Comparison of ENCODE assay signal across 10 mouse cellular contexts in genomic region chr13:77864804-77865203, GRCm38 (mm10).
DNase-seq lines count a peak whose midpoint lies in the region; ATAC-seq and TF ChIP-seq lines count a peak whose summit lies in the region.
"Had no signal": no experiment of that assay in that cellular context is flagged by ENCODE, and none has a peak within 500 bp of the region (broad histone marks: within the 10 kb centered on the region; RNA-seq: fewer than 3 reads in every experiment).

No protein-coding gene starts in this region.

- 94% methylated on average over 1 of the region's 1 CpGs for WGBS in kidney, postnatal 0 days
- 92% methylated on average over 1 of the region's 1 CpGs for WGBS in kidney, embryonic 16.5 days

- peak; percentile 70 for DNase-seq in kidney, postnatal 0 days (ENCODE audit: low spot score)
- peak; percentile 43 for DNase-seq in MN1 (ENCODE audit: low spot score)
- DNase-seq in brain, embryonic 18.5 days (ENCODE audit: low read depth, low spot score) = peak; percentile 26
- peak; percentile 7 for DNase-seq in mesoderm, embryonic 11.5 days (ENCODE audit: low read depth, low spot score)
- no peak for DNase-seq in gastrocnemius, adult 8-10 months (ENCODE audit: low spot score in 2 of 2)
- DNase-seq in adrenal gland, adult 18-20 months (ENCODE audit: low spot score in 2 of 2) = no peak
- DNase-seq: adrenal gland, adult 8-10 months; liver, embryonic 13.5 days had no signal

- ATAC-seq in kidney, postnatal 0 days (replicated peaks; ENCODE audit: low FRiP score, low read depth) = no peak
- no peak for ATAC-seq in kidney, embryonic 16.5 days (ENCODE audit: low FRiP score, low TSS enrichment)
- ATAC-seq: inflammation-experienced regulatory T-cells, adult 6 months had no signal

- H3K4me3 ChIP-seq in kidney, postnatal 0 days (replicated peaks; ENCODE audit: low read depth, low read length) = no peak overlapping the region
- no peak overlapping the region for H3K4me3 ChIP-seq in kidney, embryonic 16.5 days (ENCODE audit: low read length)
- H3K4me3 ChIP-seq: liver, embryonic 13.5 days had no signal

- H3K27me3 ChIP-seq in kidney, postnatal 0 days (ENCODE audit: insufficient read depth, low read length) = no peaks in the 10 kb centered on the region
- no peaks in the 10 kb centered on the region for H3K27me3 ChIP-seq in kidney, embryonic 16.5 days (ENCODE audit: insufficient read depth, low read length)
- H3K27me3 ChIP-seq: liver, embryonic 13.5 days had no signal

- H3K4me2 ChIP-seq in kidney, postnatal 0 days (ENCODE audit: low read length) = no peak overlapping the region
- no peak overlapping the region for H3K4me2 ChIP-seq in kidney, embryonic 16.5 days (replicated peaks; ENCODE audit: low read depth, low read length)
- H3K4me2 ChIP-seq: liver, embryonic 13.5 days had no signal

- TF ChIP-seq CTCF in kidney, postnatal 0 days (IDR thresholded peaks at IDR 0.05; ENCODE audit: low read depth) = peak; percentile 73

- no peaks in the 10 kb centered on the region for H3K4me1 ChIP-seq in kidney, postnatal 0 days (replicated peaks; ENCODE audit: insufficient read depth, low read length)
- H3K4me1 ChIP-seq in kidney, embryonic 16.5 days (ENCODE audit: insufficient read depth, low read length) = no peaks in the 10 kb centered on the region
- H3K4me1 ChIP-seq: liver, embryonic 13.5 days had no signal

- H3K36me3 ChIP-seq in kidney, postnatal 0 days (ENCODE audit: insufficient read depth, low read length) = no peaks in the 10 kb centered on the region
- H3K36me3 ChIP-seq in kidney, embryonic 16.5 days (ENCODE audit: insufficient read depth, low read length) = no peaks in the 10 kb centered on the region
- H3K36me3 ChIP-seq: liver, embryonic 13.5 days had no signal

- H3K9me3 ChIP-seq in kidney, postnatal 0 days (replicated peaks; ENCODE audit: low read length) = no peaks in the 10 kb centered on the region
- no peaks in the 10 kb centered on the region for H3K9me3 ChIP-seq in kidney, embryonic 16.5 days (ENCODE audit: low read length)
- H3K9me3 ChIP-seq: liver, embryonic 13.5 days had no signal

- no peak overlapping the region for H3K27ac ChIP-seq in kidney, postnatal 0 days
- H3K27ac ChIP-seq in kidney, embryonic 16.5 days (ENCODE audit: low read length) = no peak overlapping the region
- H3K27ac ChIP-seq: liver, embryonic 13.5 days had no signal

- H3K9ac ChIP-seq in kidney, postnatal 0 days (ENCODE audit: low read depth, low read length) = no peak overlapping the region
- H3K9ac ChIP-seq in kidney, embryonic 16.5 days (replicated peaks; ENCODE audit: low read length) = no peak overlapping the region
- H3K9ac ChIP-seq: liver, embryonic 13.5 days had no signal

Comparison
In these comparisons a context has a peak if more than half of its experiments do, and no peak if none do; other contexts are left out.
1. DNase-seq: peak in kidney, postnatal 0 days (single experiment), MN1 (single experiment), brain, embryonic 18.5 days (single experiment) and mesoderm, embryonic 11.5 days (single experiment); none in gastrocnemius, adult 8-10 months (0 of 2) and adrenal gland, adult 18-20 months (0 of 2).